Mouse (Mus musculus): ENCODE measurements around the gene Daam2.

Gene Daam2

DNA sequence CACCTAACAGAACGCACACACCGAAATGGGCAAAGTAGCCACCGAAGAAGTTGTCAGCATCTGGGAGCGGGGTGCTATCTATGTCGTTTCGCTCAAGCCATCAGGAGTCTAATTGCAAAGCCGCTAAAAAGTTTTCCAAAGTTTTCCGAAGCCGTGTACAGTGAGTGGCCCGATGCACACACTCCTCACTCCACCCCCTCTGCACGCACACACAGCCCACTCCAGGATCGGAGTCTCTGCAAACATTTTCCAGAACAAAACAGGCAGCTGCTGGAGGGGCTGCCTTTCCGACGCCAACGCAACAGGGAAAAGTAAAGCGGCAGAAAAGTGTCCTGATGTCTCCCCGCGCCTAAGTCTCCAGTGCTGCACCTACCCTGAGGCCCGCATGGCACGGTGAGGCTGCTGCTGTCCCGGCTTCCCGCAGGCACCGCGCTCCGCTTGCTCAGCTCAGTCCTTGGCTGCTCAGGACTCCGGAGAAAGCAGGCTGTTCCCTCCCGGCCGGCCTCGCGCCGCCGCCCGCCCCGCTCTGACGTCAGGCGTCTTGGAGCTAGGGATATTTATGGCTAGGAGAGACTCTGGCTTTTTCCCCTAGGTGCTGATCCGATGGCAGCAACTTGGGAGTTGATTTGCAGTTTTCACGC lies at the start of gene Daam2:
Gene Daam2 (minus strand): TSS at position 514 of the 641 bp plus-strand sequence.
- in situ Hi-C loops (cut with MboI; ENCODE audit: low sequenced_read_pairs), result no loop called here

DNA sequence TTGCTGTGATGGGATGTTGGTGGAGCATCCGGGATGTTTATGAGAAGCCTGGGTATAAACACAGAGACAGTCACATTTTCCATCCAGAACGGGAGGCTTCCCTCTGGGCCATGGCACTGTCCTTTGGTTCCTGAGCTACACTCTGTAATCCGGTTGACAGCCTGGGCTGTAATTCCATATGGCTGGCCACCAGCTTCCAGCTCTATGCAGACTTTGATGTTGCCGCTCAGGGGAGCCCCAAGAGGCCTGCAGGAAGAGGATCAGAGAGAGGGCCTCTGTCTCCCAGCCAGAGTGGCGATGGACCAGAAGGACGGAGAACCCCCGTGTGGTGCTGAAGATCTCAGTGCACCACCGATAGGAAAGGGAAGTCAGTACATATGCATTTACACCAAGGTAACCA lies 46.2 kb upstream of the Daam2 start:
- in situ Hi-C loops (cut with MboI; ENCODE audit: low sequenced_read_pairs), result no loop called here

DNA sequence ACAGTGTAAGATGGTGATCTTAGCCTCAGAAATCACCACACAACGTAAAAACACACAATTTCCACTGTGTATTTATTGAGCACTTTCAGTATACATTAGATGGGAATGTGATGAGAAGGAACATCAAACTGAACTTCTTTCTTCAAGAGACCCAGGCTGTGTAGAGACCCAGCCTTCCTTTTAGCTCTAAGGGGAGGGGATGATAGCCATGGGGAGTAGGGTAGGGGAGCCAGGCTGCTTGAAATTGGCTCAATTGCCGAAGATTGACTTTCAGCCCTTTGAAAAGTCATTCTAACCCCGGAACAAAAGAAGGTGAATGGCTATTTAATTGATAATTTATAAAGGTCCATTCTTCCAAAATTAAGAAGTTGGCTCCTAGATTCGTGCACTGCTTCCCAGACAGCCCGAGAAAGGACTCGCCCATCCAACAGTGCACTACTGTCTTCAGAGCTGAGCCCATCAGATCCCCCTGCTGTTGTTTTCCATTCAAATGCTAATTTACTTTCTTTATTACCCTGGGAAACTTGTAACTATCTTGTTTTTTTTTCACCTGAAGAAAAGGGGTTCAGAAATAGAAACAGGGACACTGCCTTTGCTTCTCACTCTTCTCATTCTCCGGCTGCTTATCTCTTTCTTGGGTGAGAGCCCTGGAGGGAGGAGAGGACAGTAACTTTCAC lies 43.3 kb upstream of the Daam2 start:
- in situ Hi-C loops (cut with MboI; ENCODE audit: low sequenced_read_pairs), result no loop called here

DNA sequence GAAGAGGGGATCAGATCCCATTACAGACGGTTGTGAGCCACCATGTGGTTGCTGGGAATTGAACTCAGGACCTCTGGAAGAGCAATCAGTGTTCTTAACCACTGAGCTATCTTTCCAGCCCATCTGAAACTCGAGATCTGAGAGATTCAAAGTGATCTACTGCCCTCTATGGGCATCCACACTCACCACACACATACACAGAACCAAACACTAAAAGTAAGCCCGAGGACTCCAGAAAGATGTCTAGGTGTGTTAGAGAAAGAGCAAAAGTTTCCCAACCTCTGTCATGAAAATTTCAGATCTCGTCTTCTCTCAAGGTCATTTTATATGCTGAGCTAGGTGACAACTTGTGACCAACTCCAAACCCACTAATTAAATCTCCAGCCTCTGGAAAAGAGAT lies 41.3 kb upstream of the Daam2 start:
- in situ Hi-C loops (cut with MboI; ENCODE audit: low sequenced_read_pairs), result no loop called here

DNA sequence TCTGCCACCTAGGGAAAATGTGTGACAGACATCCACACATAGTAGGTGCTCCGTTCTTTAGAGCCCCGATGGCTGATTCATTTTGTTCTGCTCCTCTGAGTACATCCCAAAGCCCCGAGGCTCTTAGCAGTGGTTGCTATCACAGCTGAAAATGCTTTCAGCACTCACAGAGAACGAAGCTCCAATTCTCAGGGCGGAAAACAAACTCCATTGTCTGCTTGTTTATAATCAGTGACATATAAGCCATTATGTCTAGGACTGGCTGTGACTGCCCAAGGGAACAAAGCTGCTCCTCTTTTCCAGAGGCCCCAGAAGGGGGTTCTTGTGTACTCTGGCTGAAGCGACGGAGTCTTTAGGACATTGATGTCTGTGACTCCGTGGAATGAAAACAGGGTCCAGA lies 25.9 kb upstream of the Daam2 start:
- in situ Hi-C loops (cut with MboI; ENCODE audit: low sequenced_read_pairs), result no loop called here

DNA sequence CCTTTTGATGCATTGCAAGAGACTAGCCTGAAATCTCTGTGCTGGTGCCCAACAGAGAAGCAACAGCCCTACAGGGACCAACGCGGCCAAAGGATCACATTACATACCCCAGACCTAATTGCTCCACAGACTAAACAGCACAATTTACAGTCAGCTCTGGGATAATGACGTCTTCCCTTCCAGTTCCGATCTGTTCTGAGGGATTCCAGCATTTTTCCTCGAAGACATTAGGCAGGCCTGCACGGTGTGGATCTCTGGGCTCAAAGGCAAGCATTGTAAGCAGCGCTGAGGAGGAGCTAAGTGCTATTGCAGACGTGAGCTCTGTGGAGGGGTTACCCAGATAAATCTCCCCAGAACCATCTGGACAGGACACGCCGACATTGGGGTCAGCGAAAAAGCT lies 18.3 kb upstream of the Daam2 start:
- in situ Hi-C loops (cut with MboI; ENCODE audit: low sequenced_read_pairs), result no loop called here

DNA sequence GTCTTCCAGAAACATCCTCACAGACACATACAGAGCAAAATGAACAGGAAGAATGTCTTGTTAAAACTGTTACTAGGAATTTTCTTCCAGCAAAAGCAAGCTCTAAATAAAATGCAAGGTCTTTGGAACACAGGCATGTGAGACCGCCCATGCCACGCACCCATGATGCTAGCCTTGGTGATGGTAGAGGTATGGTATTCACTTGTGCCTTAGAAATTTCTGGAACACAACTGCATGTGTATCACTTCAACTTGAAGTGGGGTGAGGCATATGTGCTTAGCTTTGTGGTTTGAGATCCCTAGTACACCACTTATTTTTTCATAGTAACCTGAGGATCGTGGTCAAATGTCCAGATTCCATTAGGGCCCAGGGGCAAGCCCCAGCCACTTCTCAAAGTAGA lies 13.2 kb upstream of the Daam2 start:
- in situ Hi-C loops (cut with MboI; ENCODE audit: low sequenced_read_pairs), result no loop called here

DNA sequence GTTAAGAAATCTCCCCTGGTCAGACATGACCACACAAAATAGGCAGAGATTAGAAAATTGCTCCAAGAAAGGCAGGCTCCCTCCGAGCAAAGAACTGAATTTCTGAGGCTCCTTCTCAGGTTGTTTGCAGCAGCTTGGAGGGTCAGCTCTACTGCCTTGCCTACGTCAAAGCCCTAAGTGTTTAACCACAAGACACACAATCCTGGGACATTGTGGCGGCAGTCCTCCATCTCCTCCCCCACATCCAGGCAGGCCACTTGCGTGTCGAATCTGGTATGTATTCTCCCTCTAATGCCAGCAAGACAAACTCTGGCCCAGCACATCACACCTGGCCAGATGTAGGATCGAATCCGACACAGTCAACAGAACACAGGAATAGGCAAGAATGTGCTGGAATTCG lies 4.6 kb upstream of the Daam2 start:
- in situ Hi-C loops (cut with MboI; ENCODE audit: low sequenced_read_pairs), result no loop called here

DNA sequence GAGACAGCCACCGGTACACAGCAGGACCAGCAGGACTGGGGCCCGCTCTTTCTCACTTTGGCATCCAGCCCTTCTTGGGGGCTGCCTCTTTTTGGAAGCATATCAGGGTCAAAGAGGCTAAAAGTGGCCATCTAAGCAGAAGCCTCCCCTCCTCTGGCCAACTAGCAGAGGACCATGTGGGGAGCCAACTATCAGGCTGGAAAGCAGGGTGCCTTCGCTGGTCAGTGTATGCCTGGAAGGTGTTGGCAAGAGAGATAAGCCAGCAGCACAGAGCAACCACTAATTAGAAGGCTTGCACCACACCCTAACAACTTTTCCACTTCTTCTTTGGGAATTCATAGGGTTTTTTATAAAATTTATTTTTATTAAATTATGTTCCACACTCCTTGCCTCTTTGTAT lies 346 bp upstream of the Daam2 start:
- in situ Hi-C loops (cut with MboI; ENCODE audit: low sequenced_read_pairs), result no loop called here

DNA sequence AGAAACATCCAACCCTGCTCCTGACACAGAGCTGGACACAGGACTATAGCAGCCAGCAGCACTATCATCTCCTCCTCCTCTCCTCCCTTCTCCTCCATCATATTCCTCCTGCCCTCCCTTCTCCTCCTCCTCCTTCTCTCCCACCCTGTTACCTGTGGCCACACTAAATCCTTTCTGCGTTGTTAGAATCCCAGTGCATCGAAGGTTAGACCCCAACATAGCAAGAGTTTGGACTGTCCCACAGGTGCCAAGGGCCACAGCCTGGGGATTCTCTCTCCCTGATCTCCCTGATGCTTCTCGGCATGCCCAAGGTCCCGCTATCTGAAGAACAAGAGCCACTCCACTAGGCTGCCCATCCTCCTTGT lies 745 bp downstream of the Daam2 start:
- in situ Hi-C loops (cut with MboI; ENCODE audit: low sequenced_read_pairs), result no loop called here

DNA sequence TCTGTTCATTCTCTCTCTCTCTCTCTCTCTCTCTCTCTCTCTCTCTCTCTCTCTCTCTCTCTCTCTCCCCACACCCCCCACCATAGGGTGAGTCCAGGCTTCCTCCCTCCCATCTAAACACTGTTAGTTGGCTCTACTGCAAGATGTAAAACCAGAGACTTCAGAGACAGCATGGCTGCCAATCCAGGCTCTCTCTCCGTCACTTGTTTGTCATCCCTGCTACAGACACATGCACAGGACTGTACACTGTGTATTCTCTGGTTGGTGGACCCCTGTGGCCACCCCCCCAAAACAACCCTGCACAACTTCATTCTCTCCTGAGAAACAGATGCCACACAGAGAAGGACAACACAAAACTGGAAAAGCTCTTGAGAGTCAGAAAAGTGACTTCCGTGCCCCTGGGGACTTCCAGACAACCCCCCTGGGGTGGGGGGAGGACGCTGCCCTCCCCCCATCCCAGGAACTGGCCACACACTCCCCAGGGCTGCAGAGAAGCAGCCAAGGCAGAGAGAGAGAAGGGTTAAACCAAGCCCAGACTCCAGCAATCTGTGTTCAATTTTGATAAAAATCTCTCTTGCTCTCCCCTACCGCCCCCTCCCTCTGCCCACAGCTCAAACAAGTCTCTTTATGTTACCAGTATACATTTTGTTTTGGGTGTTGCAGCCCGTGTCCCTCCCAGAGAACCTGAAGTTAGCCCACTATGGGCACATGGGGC lies 1.3 kb downstream of the Daam2 start:
- in situ Hi-C loops (cut with MboI; ENCODE audit: low sequenced_read_pairs), result no loop called here

DNA sequence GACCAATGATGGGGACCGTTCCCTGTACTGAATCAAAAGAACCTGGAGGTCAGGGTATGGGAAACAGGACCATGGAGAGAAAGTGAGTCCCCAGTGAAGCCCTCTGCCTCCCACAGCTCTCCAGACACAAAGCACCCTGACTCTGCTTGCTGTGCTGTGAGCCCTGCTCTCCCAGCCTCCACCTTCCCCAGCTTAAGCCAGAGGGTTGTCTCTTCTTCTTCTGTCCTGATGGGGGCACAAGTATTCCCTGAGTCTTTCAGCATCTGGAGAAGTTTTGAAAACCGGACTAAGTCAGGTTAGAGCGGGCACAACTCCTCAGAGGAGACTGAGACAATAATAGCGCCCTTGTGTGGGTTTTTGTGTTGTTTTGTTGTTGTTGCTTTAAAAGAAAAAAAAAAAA lies 2.2 kb downstream of the Daam2 start:
- in situ Hi-C loops (cut with MboI; ENCODE audit: low sequenced_read_pairs), result no loop called here

DNA sequence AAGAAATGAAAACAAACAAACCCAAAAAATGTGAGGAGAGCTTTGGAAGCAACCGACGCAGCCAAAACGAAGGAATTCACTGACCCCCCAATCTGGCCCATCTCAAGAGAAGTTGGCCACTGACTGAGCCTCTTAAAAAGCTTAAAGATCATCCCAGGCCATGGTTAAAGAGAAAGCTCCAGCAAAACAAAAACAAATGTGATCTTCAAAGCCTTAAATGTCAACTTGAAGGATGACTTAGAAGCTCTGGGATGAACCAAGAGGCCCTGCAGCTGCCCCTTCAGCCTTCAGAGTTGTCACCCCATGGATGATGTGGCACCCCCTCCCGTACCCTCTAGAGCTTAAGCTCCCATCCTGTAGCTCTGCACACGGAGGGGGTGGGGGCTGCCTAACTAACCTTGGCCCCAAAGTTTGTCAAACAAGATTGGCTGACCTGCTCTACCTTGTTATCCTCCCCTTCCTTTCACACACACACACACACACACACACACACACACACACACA lies 4.3 kb downstream of the Daam2 start:
- in situ Hi-C loops (cut with MboI; ENCODE audit: low sequenced_read_pairs), result no loop called here

DNA sequence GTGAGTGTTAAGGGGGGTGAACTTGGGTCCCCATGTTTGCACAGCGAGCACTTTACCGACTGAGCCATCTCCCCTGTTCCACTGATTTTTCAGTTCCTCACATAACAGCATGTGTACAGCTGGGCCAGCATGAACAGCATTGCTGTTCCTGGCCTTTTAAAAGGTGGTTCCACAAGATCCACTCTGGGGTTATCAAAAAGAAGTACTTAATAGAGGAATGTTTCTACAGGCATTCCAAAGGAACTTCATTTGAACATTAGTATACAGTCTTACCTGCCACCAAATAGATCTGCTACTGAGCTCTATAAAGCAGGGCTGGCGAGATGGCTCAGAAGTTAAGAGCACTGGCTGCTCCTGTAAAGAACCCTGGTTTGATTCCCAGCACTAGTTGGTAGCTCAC lies 8.0 kb downstream of the Daam2 start:
- in situ Hi-C loops (cut with MboI; ENCODE audit: low sequenced_read_pairs), result no loop called here

DNA sequence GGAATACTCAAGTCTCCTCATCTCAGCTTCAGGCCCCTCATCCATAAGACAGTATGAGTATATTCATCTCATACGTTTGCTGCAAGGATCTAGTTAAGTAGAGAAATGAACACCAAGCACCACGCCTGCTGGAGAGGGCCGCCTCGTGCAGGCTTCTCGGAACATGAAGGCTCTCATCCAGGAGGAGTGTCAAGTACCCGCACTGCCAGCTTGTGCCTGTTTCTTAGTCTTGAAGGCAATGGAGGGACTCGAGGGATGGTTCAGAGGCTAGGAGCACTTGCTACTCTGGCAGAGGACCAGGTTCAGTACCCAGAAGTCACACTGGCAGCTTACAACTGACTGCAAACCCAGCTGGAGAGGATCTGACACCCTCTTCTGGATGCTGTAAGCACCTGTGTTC lies 12.2 kb downstream of the Daam2 start:
- in situ Hi-C loops (cut with MboI; ENCODE audit: low sequenced_read_pairs), result no loop called here

DNA sequence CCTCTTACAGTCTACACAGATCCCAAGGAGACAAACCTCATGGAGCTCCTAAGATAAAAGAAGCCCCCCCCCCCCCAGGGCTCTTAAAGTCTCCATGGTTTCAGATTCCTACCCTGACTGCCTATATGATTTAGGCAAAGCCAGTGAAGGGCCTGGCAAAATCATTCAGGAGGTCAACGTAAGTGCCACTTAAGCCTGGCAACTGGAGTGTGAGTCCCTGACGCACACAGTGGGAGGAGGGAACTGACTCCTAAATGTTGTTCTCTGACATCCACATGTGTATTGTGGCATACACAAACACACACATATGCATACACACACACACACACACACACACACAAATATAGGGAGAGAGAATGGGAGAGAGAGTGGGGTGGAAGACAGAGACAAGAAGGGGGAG lies 12.7 kb downstream of the Daam2 start:
- in situ Hi-C loops (cut with MboI; ENCODE audit: low sequenced_read_pairs), result no loop called here

DNA sequence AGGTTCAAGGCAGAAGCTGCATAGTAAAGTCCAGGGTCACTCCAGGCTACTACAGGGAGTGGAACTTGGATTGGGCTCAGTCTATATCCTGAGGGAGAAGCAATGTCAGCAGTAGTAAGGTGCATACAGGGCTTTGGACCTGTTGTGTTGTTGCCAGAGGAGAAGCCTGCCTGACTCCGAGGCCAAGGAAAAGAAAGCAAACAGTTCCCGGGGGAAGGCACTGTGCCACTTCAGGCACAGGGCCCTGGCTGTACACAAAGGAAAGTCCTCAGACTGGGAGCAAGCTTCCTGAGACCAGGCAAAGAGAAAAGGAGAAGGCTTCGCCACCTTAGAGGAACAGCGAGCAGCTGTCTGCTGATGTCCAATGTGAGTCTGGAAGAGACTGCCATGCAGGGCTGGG lies 18.1 kb downstream of the Daam2 start:
- in situ Hi-C loops (cut with MboI; ENCODE audit: low sequenced_read_pairs), result no loop called here

DNA sequence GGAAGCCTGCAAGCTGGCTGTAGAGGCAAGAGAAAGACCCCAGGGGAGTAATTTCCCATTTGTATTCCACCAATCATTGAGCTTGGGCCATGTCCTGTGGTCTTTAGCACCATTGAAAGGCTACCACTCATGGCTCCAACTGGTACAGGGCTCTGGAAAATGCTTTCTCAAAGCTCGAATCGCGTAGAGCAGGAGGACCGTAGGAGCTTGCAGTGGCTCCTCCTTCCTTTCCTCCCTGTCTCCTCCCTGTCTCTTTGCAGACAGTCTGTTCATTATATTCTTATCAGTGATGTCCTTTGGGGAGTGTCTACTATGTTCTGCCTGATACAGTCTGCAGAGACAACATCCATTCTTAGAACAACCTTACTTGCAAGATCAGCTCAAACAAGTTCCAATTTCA lies 18.7 kb downstream of the Daam2 start:
- in situ Hi-C loops (cut with MboI; ENCODE audit: low sequenced_read_pairs), result no loop called here

DNA sequence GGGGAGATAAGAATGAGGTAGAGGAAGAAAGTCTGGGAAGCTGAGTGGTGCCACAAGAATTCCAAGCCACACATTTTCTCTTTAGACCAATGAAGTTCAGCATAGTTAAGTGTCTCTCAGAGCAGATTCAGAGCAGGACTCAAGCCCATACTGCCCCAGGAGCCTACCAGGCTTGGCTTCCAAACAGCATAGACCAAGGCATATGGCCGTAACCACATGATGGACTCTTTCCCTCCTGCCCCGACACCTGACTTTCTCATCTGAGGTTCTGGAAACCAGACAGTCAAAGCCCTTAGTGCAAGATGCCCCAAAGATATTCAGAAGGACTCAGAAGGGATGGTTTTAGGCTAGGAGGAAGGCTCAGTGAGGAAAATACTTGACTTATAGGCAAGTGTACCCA lies 19.6 kb downstream of the Daam2 start:
- in situ Hi-C loops (cut with MboI; ENCODE audit: low sequenced_read_pairs), result no loop called here

DNA sequence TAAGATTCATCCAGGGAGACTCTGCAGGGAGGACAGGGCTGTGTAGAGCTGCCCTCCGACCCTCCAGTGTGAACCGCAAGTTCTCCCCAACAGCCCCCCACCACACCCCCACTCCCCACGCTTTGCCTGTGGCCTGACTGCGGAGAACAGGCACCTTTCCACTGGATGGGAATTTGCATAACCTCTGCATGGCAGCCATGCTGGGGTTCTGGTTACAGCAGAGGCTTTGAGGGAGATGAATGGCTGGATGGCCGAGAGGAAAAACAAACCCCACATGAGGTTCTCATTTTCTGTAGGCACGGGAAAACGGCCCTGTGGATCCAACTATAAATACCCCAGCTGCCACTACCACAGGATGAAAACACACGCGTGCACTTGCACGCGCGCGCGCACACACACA lies 23.4 kb downstream of the Daam2 start:
- in situ Hi-C loops (cut with MboI; ENCODE audit: low sequenced_read_pairs), result no loop called here

DNA sequence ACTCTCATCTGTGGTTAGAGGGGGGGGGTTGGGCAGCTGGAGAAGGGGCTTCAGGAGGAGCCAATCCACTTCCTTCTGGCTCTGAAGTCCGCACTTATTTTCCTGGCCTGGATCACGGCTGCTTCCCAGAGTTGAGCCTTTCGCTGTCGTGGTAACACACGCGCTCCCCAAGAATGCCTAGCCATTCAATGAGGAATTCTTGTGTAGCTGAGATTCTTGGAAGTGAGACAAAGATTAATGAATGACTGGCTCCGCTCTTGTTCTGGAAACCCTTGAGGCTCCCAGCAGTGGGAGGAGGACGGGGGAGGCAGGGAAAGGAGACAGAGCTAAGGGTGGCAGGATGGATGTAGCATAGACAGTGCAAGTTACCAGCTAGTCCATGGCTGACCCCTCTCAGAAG lies 24.9 kb downstream of the Daam2 start:
- in situ Hi-C loops (cut with MboI; ENCODE audit: low sequenced_read_pairs), result no loop called here

DNA sequence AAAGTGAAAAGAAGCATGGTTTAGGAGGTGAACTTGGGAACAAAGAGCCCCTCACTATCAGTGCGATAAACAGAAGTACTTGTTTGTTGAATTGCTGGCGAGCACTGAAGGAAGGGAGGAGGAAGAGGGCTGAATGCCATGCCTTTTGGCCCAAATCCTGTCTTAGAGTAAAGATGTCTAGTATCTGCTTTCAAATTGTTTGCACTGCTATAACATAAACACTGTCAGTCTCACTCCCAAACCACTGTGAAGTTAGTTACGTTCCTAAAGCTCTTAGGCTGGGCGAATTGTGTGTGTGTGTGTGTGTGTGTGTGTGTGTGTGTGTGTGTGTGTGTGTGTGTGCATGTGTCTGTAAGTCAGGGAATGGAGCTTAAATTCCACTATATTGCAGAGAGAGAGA lies 28.6 kb downstream of the Daam2 start:
- in situ Hi-C loops (cut with MboI; ENCODE audit: low sequenced_read_pairs), result no loop called here
